Mouse (Mus musculus): ENCODE measurements at regions not wholly inside any gene's neighbourhood (a gene's known extent, or its start where the extent isn't known, plus 50 kb on each side); places are given as distances from the start of the nearest gene placed in this dataset.

DNA sequence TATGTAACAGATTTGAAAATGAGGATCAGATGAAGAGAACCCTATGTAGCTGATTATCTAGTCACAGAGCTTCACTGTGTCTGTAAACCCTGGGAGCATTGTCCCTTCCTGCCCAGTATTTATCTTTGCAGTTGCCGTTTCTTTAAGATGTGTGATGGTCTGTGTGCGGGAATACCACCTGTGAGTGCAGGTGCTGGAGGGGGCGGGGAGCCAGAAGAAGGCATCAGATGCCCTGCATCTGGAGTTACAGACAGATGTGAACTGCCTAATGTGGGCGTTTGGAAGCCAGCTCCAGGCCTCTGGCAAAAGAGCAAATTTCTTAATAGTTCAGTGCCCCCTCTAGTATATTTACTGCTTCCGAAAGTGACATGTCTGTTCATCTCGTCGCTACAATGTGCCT lies 193.1 kb downstream of the Diras2 start:
- TF ChIP-seq ZC3H11A (IDR thresholded peaks at IDR 0.05; ENCODE audit: low read depth, low read length) (no peak), CTCF (IDR thresholded peaks at IDR 0.05 in 2 of 3, conservative IDR thresholded peaks at IDR 0.05 in 1 of 3; ENCODE audit: control insufficient read depth in 1 of 3, insufficient read depth in 1 of 3, low read depth in 2 of 3, low read length in 3 of 3, poor library complexity in 1 of 3, severe bottlenecking in 1 of 3) (no peak), UBTF (IDR thresholded peaks at IDR 0.05; ENCODE audit: borderline replicate concordance, insufficient read depth, low read depth, low read length) (no peak), POLR2A (IDR thresholded peaks at IDR 0.05; ENCODE audit: control insufficient read depth in 1 of 2, insufficient read depth in 1 of 2, low read depth in 1 of 2, low read length in 2 of 2, poor library complexity in 1 of 2) (no peak), MXI1 (IDR thresholded peaks at IDR 0.05; ENCODE audit: low read depth, low read length) (no peak), MAZ (IDR thresholded peaks at IDR 0.05; ENCODE audit: low read depth, low read length) (no peak), HCFC1 (IDR thresholded peaks at IDR 0.05; ENCODE audit: low read depth, low read length) (no peak), USF1 (IDR thresholded peaks at IDR 0.05; ENCODE audit: low read depth, low read length) (no peak), GATA1 (IDR thresholded peaks at IDR 0.05; ENCODE audit: low read depth, low read length) (no peak)

Data from MEL (cell line).